Mouse (Mus musculus) kidney, embryonic 14.5 days (tissue): ENCODE results near the gene Ankrd44. TPM values are rescaled to one million over a fixed set of nuclear protein-coding genes. Genes with fewer than 3 reads are reported as not detected.

ENCODE experiments used
- ATAC-seq: fragments of 200-750 bp; cut with Nextera tagmentation; 2 replicates; pipeline ENCODE4 v1.8.0; 2017; ENCODE audit warnings: moderate number of reproducible peaks, mild to moderate bottlenecking, moderate TSS enrichment, moderate library complexity; ENCODE audit not compliant: low FRiP score, low TSS enrichment
- H3K27ac ChIP-seq: fragments of 300-500 bp; sonication (generic); 2 replicates; pipeline ENCODE4 v1.5.1; 2014; ENCODE audit warnings: low read depth, mild to moderate bottlenecking, low read length, moderate library complexity, mixed read lengths
- H3K27me3 ChIP-seq: fragments of 300-500 bp; sonication (generic); 2 replicates; pipeline ENCODE4 v1.6.1; 2014; ENCODE audit warnings: mild to moderate bottlenecking, low read length; ENCODE audit not compliant: control insufficient read depth, insufficient read depth
- H3K36me3 ChIP-seq: fragments of 300-500 bp; sonication (generic); 2 replicates; pipeline ENCODE4 v1.6.1; 2014; ENCODE audit warnings: low read length, mixed read lengths; ENCODE audit not compliant: control insufficient read depth, insufficient read depth
- H3K4me1 ChIP-seq: fragments of 300-500 bp; sonication (generic); 2 replicates; pipeline ENCODE4 v1.6.1; 2014; ENCODE audit warnings: low read length, mixed read lengths; ENCODE audit not compliant: control insufficient read depth, insufficient read depth
- H3K4me2 ChIP-seq: fragments of 300-500 bp; sonication (generic); replicated peaks from 2 replicates; pipeline ENCODE4 v1.6.1; 2014; ENCODE audit warnings: low read depth, mild to moderate bottlenecking, low read length
- H3K4me3 ChIP-seq: fragments of 300-500 bp; sonication (generic); 2 replicates; pipeline ENCODE4 v1.5.1; 2014; ENCODE audit warnings: mild to moderate bottlenecking, low read length
- H3K9ac ChIP-seq: fragments of 300-500 bp; sonication (generic); 2 replicates; pipeline ENCODE4 v1.6.1; 2014; ENCODE audit warnings: low read depth, mild to moderate bottlenecking, low read length, moderate library complexity
- H3K9me3 ChIP-seq: fragments of 300-500 bp; sonication (generic); 2 replicates; pipeline ENCODE4 v1.6.1; 2016; ENCODE audit warnings: low read length; ENCODE audit not compliant: control insufficient read depth
- WGBS: fragments of 180-500 bp; shearing (Covaris S2); extraction: QIAGEN DNeasy Blood & Tissue Kit; methylation state at CpG from one replicate; pipeline ENCODE4 v1.1.7; 2014; 5-methylcytosine and 5-hydroxymethylcytosine counted together
- polyA plus RNA-seq: library from polyadenylated mRNA; unstranded; fragments of >200 nt; fragmentation: Nextera tagmentation; extraction: Ambion mirVana; gene quantifications from 2 replicates; pipeline ENCODE4 v1.2.1, GENCODE M21; 2014

Ankrd44 gene
- polyA plus RNA-seq, 1 experiment from 2014 or later, result 9.0 TPM

DNA sequence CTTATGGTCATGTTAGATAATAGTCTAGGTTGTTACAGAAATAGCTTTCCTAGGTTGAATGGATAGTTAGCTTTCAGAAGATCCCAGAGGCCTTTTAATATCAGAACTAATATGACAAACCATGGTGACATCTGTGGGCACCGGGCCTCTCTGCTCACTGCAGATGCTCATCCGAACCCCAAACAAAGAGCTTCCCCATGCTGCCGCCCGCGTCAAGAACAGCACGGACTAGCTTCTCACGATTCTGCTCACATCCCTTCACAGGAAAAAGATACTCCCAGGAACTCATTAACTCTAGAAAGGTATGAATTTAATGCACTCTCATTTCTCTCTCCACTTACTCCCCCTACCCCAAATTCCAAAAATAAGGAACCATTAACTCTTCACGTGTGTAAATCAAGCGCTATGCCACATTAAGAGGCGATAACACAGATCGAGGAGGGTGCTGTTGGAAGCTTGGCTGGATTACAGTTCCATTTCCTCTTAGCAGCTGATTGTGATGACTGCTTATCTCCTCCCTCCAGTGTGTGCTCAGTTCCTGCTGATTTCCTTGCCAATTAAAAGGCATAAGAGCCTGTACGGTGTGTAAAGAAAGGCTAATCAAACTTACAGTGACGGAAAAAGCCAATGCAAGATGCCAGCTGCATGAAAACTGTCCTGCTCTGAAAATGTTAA is 235.8 kb downstream of the Ankrd44 start:
- WGBS, result 68% methylated on average over 13 of the region's 13 CpGs
- H3K4me3 ChIP-seq, result no peak overlapping the region
- H3K4me2 ChIP-seq, result no peak overlapping the region
- H3K36me3 ChIP-seq, result no peaks in the 10 kb centered on the region
- H3K4me1 ChIP-seq, result no peaks in the 10 kb centered on the region
- H3K9me3 ChIP-seq, result no peaks in the 10 kb centered on the region
- no peak overlapping the region for H3K27ac ChIP-seq
- no peak overlapping the region for H3K9ac ChIP-seq
- H3K27me3 ChIP-seq, result no peaks in the 10 kb centered on the region
- no peak for ATAC-seq

DNA sequence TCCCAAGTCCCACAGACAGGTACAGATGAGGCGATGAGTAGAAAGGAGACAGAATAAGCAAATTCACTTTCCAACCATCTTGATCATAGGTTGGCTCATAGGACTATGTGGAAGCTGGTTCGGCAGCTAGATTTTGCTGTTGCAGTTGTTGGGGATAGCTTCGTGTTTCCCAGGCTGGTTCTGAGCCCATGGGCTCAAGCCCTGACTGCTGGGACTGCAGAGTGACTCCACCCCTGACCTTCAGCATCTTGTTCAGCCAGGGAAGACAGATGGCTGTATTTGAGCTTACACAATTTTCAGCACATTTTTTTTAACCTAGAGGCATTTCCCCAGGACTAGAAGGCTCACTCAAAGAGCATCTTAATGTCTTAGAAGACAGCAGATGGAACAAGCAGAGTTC is 237.7 kb downstream of the Ankrd44 start:
- 88% methylated on average over 3 of the region's 3 CpGs for WGBS
- no peak overlapping the region for H3K4me2 ChIP-seq
- H3K4me3 ChIP-seq, result no peak overlapping the region
- ATAC-seq, result no peak
- H3K4me1 ChIP-seq, result no peaks in the 10 kb centered on the region
- H3K9ac ChIP-seq, result no peak overlapping the region
- H3K27ac ChIP-seq, result no peak overlapping the region
- no peaks in the 10 kb centered on the region for H3K36me3 ChIP-seq
- H3K27me3 ChIP-seq, result no peaks in the 10 kb centered on the region
- no peaks in the 10 kb centered on the region for H3K9me3 ChIP-seq

DNA sequence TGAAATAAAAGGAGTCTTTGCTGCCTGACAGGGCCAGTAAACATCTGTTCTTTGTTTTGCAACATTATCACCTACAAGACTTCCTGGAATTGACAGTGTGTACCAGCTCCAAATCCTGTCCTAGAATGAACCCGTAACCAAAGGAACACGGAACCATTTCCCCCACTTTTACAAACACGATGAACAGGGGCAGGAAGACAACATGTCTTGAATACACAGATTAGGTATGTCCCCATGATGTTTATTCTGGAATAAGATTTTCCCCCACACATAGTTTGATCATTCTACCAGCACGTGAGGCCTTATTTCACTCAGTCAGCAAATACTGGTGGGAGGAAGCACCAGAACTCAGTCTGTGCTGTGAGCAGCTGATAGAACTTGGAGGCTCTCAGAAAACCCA is 241.9 kb downstream of the Ankrd44 start:
- ATAC-seq, result no peak
- H3K4me2 ChIP-seq, result no peak overlapping the region
- no peak overlapping the region for H3K27ac ChIP-seq
- WGBS, result 77% methylated on average over 4 of the region's 4 CpGs
- H3K27me3 ChIP-seq, result no peaks in the 10 kb centered on the region
- no peak overlapping the region for H3K9ac ChIP-seq
- H3K4me1 ChIP-seq, result no peaks in the 10 kb centered on the region
- no peak overlapping the region for H3K4me3 ChIP-seq
- no peaks in the 10 kb centered on the region for H3K36me3 ChIP-seq
- no peaks in the 10 kb centered on the region for H3K9me3 ChIP-seq

DNA sequence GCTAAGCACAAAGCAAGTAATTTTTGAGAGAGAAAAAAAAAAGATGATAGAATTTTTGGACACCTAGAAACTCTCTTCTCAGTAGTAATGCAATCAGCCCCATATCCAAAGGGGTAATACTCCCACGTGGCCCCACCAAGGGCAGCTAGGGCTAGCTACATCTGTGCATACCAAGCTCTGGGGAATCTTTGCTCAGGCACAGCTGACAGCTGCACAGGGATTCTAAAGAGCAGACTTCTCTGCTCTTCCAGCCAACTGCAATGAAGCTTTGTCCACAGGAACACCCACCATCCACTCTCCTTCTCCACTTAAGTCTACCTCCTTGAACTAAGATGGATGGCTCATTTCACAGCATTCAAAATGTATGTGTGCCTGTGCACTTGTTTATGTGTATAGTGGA is 246.6 kb downstream of the Ankrd44 start:
- Histone ChIP-seq H3K9ac (no peak overlapping the region), H3K4me3 (no peak overlapping the region), H3K36me3 (no peaks in the 10 kb centered on the region), H3K4me2 (no peak overlapping the region), H3K9me3 (no peaks in the 10 kb centered on the region), H3K4me1 (no peaks in the 10 kb centered on the region), H3K27ac (no peak overlapping the region), H3K27me3 (no peaks in the 10 kb centered on the region)
- no peak for ATAC-seq
- WGBS, result 75% methylated on average over 1 of the region's 1 CpGs

DNA sequence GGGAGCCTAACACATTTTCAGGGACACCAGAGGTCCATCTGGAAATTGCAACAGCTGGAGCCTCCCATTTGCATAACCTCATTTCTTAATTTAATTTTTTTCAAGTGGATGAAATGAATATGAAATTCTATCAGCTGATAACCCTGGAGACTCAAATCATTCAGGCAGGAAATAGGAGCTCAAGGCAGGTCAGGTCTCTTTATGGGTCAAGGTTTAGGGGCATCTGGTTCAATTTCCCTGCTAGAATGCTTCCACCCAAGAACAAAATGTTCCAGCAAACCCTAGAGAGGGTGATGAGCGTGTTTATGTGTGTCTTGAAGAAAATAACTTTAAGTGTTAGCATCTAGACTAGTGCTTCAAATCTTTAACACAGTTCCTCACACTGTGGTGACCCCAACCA is 248.2 kb downstream of the Ankrd44 start:
- no peaks in the 10 kb centered on the region for H3K36me3 ChIP-seq
- H3K9ac ChIP-seq, result no peak overlapping the region
- H3K4me1 ChIP-seq, result no peaks in the 10 kb centered on the region
- no peak overlapping the region for H3K27ac ChIP-seq
- no peak overlapping the region for H3K4me2 ChIP-seq
- no peak for ATAC-seq
- H3K9me3 ChIP-seq, result no peaks in the 10 kb centered on the region
- 76% methylated on average over 1 of the region's 1 CpGs for WGBS
- no peaks in the 10 kb centered on the region for H3K27me3 ChIP-seq
- H3K4me3 ChIP-seq, result no peak overlapping the region

DNA sequence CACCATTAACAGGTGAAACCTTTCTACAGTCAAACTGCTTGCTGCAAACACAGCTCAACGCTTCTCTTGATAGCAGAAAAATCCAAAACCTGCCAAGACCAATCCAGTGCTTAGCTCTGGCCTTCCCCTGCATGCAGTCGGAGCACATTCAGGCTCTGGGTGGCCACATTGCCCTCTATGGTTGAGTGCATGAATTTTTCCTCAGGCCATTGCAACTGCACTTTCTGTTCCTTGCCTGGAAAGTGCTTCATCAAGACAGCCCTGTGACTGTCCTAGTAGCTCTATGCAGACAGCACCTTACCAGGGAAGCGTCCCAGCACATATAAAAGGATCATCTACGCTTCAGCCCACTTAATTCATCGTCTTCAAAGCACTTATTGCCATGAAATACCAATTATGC is 250.7 kb downstream of the Ankrd44 start:
- WGBS, result 74% methylated on average over 5 of the region's 5 CpGs
- Histone ChIP-seq H3K36me3 (no peaks in the 10 kb centered on the region), H3K9ac (no peak overlapping the region), H3K4me2 (no peak overlapping the region), H3K4me1 (no peaks in the 10 kb centered on the region), H3K27me3 (no peaks in the 10 kb centered on the region), H3K9me3 (no peaks in the 10 kb centered on the region), H3K4me3 (no peak overlapping the region), H3K27ac (no peak overlapping the region)
- ATAC-seq, result no peak

DNA sequence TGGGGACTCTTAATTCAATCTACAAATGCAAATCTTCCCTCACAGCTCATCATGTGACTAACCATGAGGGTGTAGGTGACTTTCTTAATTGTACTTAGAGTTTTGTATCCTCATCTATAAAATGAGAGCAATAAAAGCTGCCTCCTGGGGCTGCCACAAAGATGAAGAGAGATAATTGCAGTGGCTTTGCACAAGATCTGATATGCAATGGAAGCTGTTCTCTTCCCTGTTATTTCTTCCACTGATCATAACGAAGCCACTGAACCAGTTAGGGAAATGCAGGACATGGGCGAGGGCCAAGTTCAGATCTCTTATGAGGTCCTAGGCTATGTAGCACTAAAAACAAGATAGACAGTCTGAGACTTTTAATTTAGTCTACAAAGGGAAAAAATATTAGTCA is 258.2 kb downstream of the Ankrd44 start:
- Histone ChIP-seq H3K27me3 (no peaks in the 10 kb centered on the region), H3K36me3 (no peaks in the 10 kb centered on the region), H3K4me2 (no peak overlapping the region), H3K4me1 (no peaks in the 10 kb centered on the region), H3K27ac (no peak overlapping the region), H3K9ac (no peak overlapping the region), H3K9me3 (no peaks in the 10 kb centered on the region), H3K4me3 (no peak overlapping the region)
- WGBS, result 73% methylated on average over 2 of the region's 2 CpGs
- no peak for ATAC-seq

DNA sequence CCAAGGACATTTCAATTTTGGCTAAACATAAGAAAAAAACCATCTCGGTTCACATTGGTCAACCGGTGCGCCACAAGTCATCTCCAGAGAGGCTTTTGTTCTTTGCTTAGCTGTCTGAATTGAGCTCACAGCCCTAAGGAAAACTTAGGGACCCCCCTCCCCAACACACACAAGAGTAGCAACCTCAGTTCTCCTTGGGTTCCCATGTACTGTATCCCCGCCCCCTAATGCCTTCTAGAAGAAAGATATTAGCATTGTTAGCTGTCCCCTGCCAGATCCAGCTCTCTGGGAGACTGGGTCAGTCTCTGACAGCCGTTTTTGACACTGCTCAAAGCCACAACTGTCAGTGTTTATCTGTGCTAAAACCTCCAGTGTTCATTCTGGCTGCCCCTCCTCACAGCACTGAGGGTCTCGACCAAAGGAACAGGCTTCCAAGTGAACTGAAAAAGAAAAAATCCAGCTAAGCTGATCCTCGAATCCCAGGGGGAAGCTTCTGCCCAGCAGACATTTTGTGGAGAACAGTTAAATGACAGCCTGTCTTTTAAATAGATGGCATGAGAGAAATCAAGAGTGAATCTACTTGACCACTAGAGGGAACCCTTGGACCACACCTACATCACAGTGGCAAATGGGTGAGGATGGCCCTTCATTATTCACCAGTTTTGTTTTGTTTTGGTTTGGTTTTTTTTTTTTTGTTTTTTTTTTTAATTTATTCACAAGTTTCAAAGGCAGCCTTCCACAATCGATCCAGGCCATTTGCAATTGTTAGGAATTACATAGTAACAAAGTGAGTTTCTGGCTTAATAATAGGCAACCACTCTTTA is 260.4 kb downstream of the Ankrd44 start:
- 68% methylated on average over 8 of the region's 8 CpGs for WGBS
- Histone ChIP-seq H3K27ac (no peak overlapping the region), H3K4me3 (no peak overlapping the region), H3K9me3 (no peaks in the 10 kb centered on the region), H3K27me3 (no peaks in the 10 kb centered on the region), H3K4me1 (no peaks in the 10 kb centered on the region), H3K4me2 (no peak overlapping the region), H3K36me3 (no peaks in the 10 kb centered on the region), H3K9ac (no peak overlapping the region)
- ATAC-seq, result no peak; the same call in 1 of the 2 replicates

DNA sequence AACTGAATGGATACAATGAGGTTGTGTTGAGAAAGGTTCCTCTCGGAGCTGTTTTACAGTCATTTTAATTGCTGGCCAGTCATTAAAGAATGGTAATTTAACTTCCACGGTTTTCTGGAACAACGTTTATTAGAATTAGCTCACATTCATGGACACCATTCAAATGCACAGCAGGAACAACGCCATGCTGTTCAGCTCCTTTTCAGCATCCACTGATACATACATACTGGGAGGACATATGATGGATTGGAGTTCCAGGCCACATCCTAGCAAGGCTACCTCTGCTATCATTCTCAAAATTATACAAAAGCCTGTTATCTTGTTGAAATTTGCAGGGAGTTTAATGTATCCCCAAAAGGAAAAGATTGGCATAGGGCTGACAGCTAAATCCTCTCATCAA is 261.1 kb downstream of the Ankrd44 start:
- no peaks in the 10 kb centered on the region for H3K9me3 ChIP-seq

More for the DNA sequence above, 261.1 kb downstream of the Ankrd44 start:
- Histone ChIP-seq H3K4me1 (no peaks in the 10 kb centered on the region), H3K4me3 (no peak overlapping the region), H3K9ac (no peak overlapping the region), H3K36me3 (no peaks in the 10 kb centered on the region), H3K4me2 (no peak overlapping the region), H3K27me3 (no peaks in the 10 kb centered on the region), H3K27ac (no peak overlapping the region)
- no peak for ATAC-seq
- WGBS, result 79% methylated on average over 4 of the region's 4 CpGs
